Mouse (Mus musculus) heart, adult 2 months (tissue): Measurements from ENCODE around the gene Ccdc60. TPM values are rescaled to one million over a fixed set of nuclear protein-coding genes. Genes with fewer than 3 reads are reported as not detected.

Experiments
- DNase-seq, 2 experiments: peaks; one replicate each; pipeline ENCODE4 v3.0.0; 2021
- H3K27ac ChIP-seq: fragments of 200-600 bp; 2 replicates; pipeline ENCODE4 v1.8.1; 2022
- H3K27me3 ChIP-seq: fragments of 200-500 bp; 2 replicates; pipeline ENCODE4 v1.6.1; 2012; ENCODE audit warnings: mild to moderate bottlenecking, low read length, inconsistent platforms, mixed read lengths; ENCODE audit not compliant: control insufficient read depth, insufficient read depth
- H3K36me3 ChIP-seq: fragments of 200-500 bp; 2 replicates; pipeline ENCODE4 v1.6.1; 2012; ENCODE audit warnings: low read length, inconsistent platforms; ENCODE audit not compliant: control insufficient read depth, insufficient read depth
- H3K4me1 ChIP-seq: fragments of 200-500 bp; 2 replicates; pipeline ENCODE4 v1.6.1; 2011; ENCODE audit warnings: low read length; ENCODE audit not compliant: control insufficient read depth, insufficient read depth
- H3K4me3 ChIP-seq: fragments of 200-600 bp; 2 replicates; pipeline ENCODE4 v1.8.1; 2022
- H3K79me2 ChIP-seq: fragments of 200-500 bp; replicated peaks from 2 replicates; pipeline ENCODE4 v1.6.1; 2012; ENCODE audit warnings: mild to moderate bottlenecking, inconsistent platforms, low read length, moderate library complexity, mixed read lengths; ENCODE audit not compliant: control insufficient read depth, insufficient read depth
- H3K9ac ChIP-seq: fragments of 200-500 bp; 2 replicates; pipeline ENCODE4 v1.6.1; 2012; ENCODE audit warnings: low read depth, mild to moderate bottlenecking, control low read depth, inconsistent platforms, low read length, mixed read lengths
- CTCF ChIP-seq: fragments of 200-600 bp; IDR thresholded peaks from 2 replicates; pipeline ENCODE4 v1.8.1; 2022; ENCODE audit warnings: antibody characterized with exemption, mild to moderate bottlenecking, moderate library complexity
- EP300 ChIP-seq: fragments of 200-500 bp; IDR thresholded peaks from 2 replicates; pipeline ENCODE4 v1.6.1; 2011; ENCODE audit warnings: low read depth, low read length, control low read depth; ENCODE audit not compliant: insufficient read depth
- POLR2A ChIP-seq: fragments of 200-500 bp; IDR thresholded peaks from 2 replicates; pipeline ENCODE4 v1.6.1; 2011; ENCODE audit warnings: mild to moderate bottlenecking, low read depth, low read length, control low read depth; ENCODE audit not compliant: insufficient read depth
- WGBS: fragments of 180-500 bp; shearing (Covaris S2); methylation state at CpG from one replicate; pipeline ENCODE4 v1.1.7; 2018; 5-methylcytosine and 5-hydroxymethylcytosine counted together
- intact Hi-C: fragments of 180-260 bp; cut with DNase I; formaldehyde crosslinking; loops from one replicate; pipeline ENCODE4 v1.15.1; 2025
- polyA plus RNA-seq: library from polyadenylated mRNA; depleted of rRNA; stranded (reverse); fragments of >200 nt; gene quantifications from 2 replicates; pipeline ENCODE4 v1.2.3, GENCODE M21; 2012; rRNA removed
- total RNA-seq, 2 experiments: library from RNA; stranded (reverse); gene quantifications; 2 replicates each; pipeline ENCODE4 v1.2.3; 2021

Ccdc60 gene
- total and polyA plus RNA-seq, 3 experiments, result 0.08 TPM; not detected in 2

GRCm38 (mm10) chr5:116084231-116084630 lies 204.6 kb downstream of the Ccdc60 start:
- no peaks in the 10 kb centered on the region for H3K36me3 ChIP-seq
- H3K4me1 ChIP-seq, result no peaks in the 10 kb centered on the region
- H3K27ac ChIP-seq, result no peak overlapping the region
- no peak for TF ChIP-seq CTCF
- no peak for TF ChIP-seq POLR2A
- TF ChIP-seq EP300, result no peak
- no peaks in the 10 kb centered on the region for H3K79me2 ChIP-seq
- H3K9ac ChIP-seq, result no peak overlapping the region
- no peak for DNase-seq
- peaks cover 4% of the 10 kb centered on the region; the same call in 1 of the 2 replicates for H3K27me3 ChIP-seq
- intact Hi-C loops, result no loop called here
- WGBS, result 77% methylated on average over 6 of the region's 6 CpGs
- no peak overlapping the region for H3K4me3 ChIP-seq

GRCm38 (mm10) chr5:116083081-116083480 lies 205.7 kb downstream of the Ccdc60 start, which contains the start of gene Tmem233:
Gene Tmem233 (minus strand): TSS chr5:116083244.
- H3K79me2 ChIP-seq, result no peaks in the 10 kb centered on the region
- H3K27me3 ChIP-seq, result peaks cover 4% of the 10 kb centered on the region; the same call in 1 of the 2 replicates
- intact Hi-C loops, result no loop called here
- WGBS, result 12% methylated on average over 17 of the region's 17 CpGs
- H3K36me3 ChIP-seq, result no peaks in the 10 kb centered on the region
- no peaks in the 10 kb centered on the region for H3K4me1 ChIP-seq
- TF ChIP-seq POLR2A (no peak), EP300 (no peak), CTCF (no peak)
- DNase-seq, result no peak
- H3K27ac ChIP-seq, result no peak within 1 kb of the TSS
- H3K9ac ChIP-seq, result no peak within 1 kb of the TSS
- no peak within 1 kb of the TSS for H3K4me3 ChIP-seq

GRCm38 (mm10) chr5:116082241-116082900 lies 206.4 kb downstream of the Ccdc60 start:
- Histone ChIP-seq H3K4me1 (no peaks in the 10 kb centered on the region), H3K9ac (no peak overlapping the region), H3K27ac (no peak overlapping the region), H3K79me2 (no peaks in the 10 kb centered on the region), H3K4me3 (no peak overlapping the region), H3K36me3 (no peaks in the 10 kb centered on the region), H3K27me3 (peaks cover 4% of the 10 kb centered on the region; the same call in 1 of the 2 replicates)
- intact Hi-C loops, result no loop called here
- WGBS, result 34% methylated on average over 17 of the region's 17 CpGs
- no peak for DNase-seq
- TF ChIP-seq EP300 (no peak), CTCF (no peak), POLR2A (no peak)

- H3K27ac ChIP-seq, result no peak overlapping the region
- no peak overlapping the region for H3K4me3 ChIP-seq
- TF ChIP-seq POLR2A (no peak), EP300 (no peak), CTCF (no peak)
- DNase-seq, result no peak
- no peak overlapping the region for H3K9ac ChIP-seq
- H3K27me3 ChIP-seq, result peaks cover 4% of the 10 kb centered on the region; the same call in 1 of the 2 replicates
- H3K79me2 ChIP-seq, result no peaks in the 10 kb centered on the region
- H3K4me1 ChIP-seq, result no peaks in the 10 kb centered on the region
- H3K36me3 ChIP-seq, result no peaks in the 10 kb centered on the region
- 69% methylated on average over 7 of the region's 7 CpGs for WGBS
- intact Hi-C loops, result no loop called here
These were observed 207.2 kb downstream of the Ccdc60 start for GRCm38 (mm10) chr5:116081616-116082015.

GRCm38 (mm10) chr5:116080736-116081135 lies 208.0 kb downstream of the Ccdc60 start:
- Histone ChIP-seq H3K36me3 (no peaks in the 10 kb centered on the region), H3K4me1 (no peaks in the 10 kb centered on the region), H3K27ac (no peak overlapping the region), H3K27me3 (peaks cover 4% of the 10 kb centered on the region; the same call in 1 of the 2 replicates), H3K9ac (no peak overlapping the region), H3K79me2 (no peaks in the 10 kb centered on the region), H3K4me3 (no peak overlapping the region)
- no peak for DNase-seq
- WGBS, result 20% methylated on average over 6 of the region's 6 CpGs
- intact Hi-C loops, result no loop called here
- TF ChIP-seq CTCF, result no peak
- TF ChIP-seq EP300, result no peak
- no peak for TF ChIP-seq POLR2A

Other genes starting within 250 kb of the Ccdc60 start
- gene Tmem233, start 205.7 kb downstream of the Ccdc60 start, total RNA-seq, result not detected
- not detected in 2 replicates for gene Tmem233, start 205.7 kb downstream of the Ccdc60 start, polyA plus RNA-seq
- gene Hspb8, start 133.9 kb upstream of the Ccdc60 start, total RNA-seq, result 100 to 1,000 TPM; 419 to 483 TPM
- gene Hspb8, start 133.9 kb upstream of the Ccdc60 start, polyA plus RNA-seq, result 552 and 677 TPM in 2 replicates